Mouse (Mus musculus) gastrocnemius, adult 18-20 months (tissue): ENCODE measurements around the gene Chrm3. TPM values are rescaled to one million over a fixed set of nuclear protein-coding genes. Genes with fewer than 3 reads are reported as not detected.

Experiments used
- DNase-seq: peaks from one replicate; pipeline ENCODE4 v3.0.0; 2021; ENCODE audit warnings: low spot score
- total RNA-seq, 2 experiments: library from RNA; stranded (reverse); gene quantifications; 2 replicates each; pipeline ENCODE4 v1.2.3; 2021

The Chrm3 gene
- total RNA-seq, 2 experiments from 2014 or later, result 0.25 to 0.33 TPM

GRCm38 (mm10) chr13:10071165-10071564 is 289.5 kb downstream of the Chrm3 start:
- DNase-seq, result peak; percentile 2

GRCm38 (mm10) chr13:10068927-10069580 is 291.6 kb downstream of the Chrm3 start:
- DNase-seq, result no peak

GRCm38 (mm10) chr13:10066829-10067618 is 293.6 kb downstream of the Chrm3 start:
- no peak for DNase-seq

GRCm38 (mm10) chr13:10065776-10066175 is 294.9 kb downstream of the Chrm3 start:
- no peak for DNase-seq

- DNase-seq, result no peak
Measured at GRCm38 (mm10) chr13:10062681-10063080, 298.0 kb downstream of the Chrm3 start.

- no peak for DNase-seq
Measured at GRCm38 (mm10) chr13:10058993-10059392, 301.7 kb downstream of the Chrm3 start.

- no peak for DNase-seq
Measured at GRCm38 (mm10) chr13:10057644-10058198, 302.9 kb downstream of the Chrm3 start.

- DNase-seq, result no peak
Measured at GRCm38 (mm10) chr13:10054086-10054485, 306.6 kb downstream of the Chrm3 start.

- DNase-seq, result no peak
Measured at GRCm38 (mm10) chr13:10053301-10053889, 307.3 kb downstream of the Chrm3 start.

- DNase-seq, result peak; percentile 6
Measured at GRCm38 (mm10) chr13:10045651-10046350, 314.8 kb downstream of the Chrm3 start.

GRCm38 (mm10) chr13:10044084-10044483 is 316.6 kb downstream of the Chrm3 start:
- no peak for DNase-seq

GRCm38 (mm10) chr13:10033570-10034399 is 326.9 kb downstream of the Chrm3 start:
- DNase-seq, result no peak

GRCm38 (mm10) chr13:10031547-10031946 is 329.1 kb downstream of the Chrm3 start:
- no peak for DNase-seq

GRCm38 (mm10) chr13:10029944-10030343 is 330.7 kb downstream of the Chrm3 start:
- DNase-seq, result no peak

- DNase-seq, result no peak
Measured at GRCm38 (mm10) chr13:10025134-10025533, 335.5 kb downstream of the Chrm3 start.

- no peak for DNase-seq
Measured at GRCm38 (mm10) chr13:10023112-10023511, 337.5 kb downstream of the Chrm3 start.

- no peak for DNase-seq
Measured at GRCm38 (mm10) chr13:10019252-10019651, 341.4 kb downstream of the Chrm3 start.

- no peak for DNase-seq
Measured at GRCm38 (mm10) chr13:10002916-10003315, 357.7 kb downstream of the Chrm3 start.

GRCm38 (mm10) chr13:9997664-9998328 is 362.9 kb downstream of the Chrm3 start:
- no peak for DNase-seq

GRCm38 (mm10) chr13:9995852-9996251 is 364.8 kb downstream of the Chrm3 start:
- DNase-seq, result no peak
